Mouse (Mus musculus): ENCODE measurements around the gene Aes.

Aes gene

DNA sequence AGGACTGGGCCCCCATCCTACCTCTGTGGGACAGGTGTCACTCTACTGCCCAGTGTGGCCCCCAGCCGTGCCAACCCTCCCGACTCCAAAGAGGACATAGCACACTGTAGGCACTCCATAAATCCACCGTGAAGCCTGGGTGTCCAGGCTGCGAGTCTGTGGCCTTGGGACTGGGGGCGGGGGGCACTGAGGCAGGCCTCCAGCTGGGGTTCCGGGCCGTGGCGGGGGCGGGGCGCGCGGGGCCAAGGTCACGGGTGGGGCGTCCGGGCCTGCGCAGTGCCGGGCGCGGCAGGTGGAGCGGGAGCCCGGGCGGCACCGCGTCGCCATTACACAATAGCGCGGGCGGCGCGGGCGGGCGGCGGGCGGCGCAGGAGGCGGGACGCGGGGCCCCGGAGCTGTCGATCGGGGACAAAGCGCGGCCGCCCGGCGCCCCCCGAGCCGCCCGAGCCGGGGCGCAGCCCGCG lies at the start of gene Aes:
Aes (plus strand) TSS at position 326 of the 464 bp plus-strand sequence.
- in situ Hi-C loops (cut with MboI, MseI) = no loop called here

DNA sequence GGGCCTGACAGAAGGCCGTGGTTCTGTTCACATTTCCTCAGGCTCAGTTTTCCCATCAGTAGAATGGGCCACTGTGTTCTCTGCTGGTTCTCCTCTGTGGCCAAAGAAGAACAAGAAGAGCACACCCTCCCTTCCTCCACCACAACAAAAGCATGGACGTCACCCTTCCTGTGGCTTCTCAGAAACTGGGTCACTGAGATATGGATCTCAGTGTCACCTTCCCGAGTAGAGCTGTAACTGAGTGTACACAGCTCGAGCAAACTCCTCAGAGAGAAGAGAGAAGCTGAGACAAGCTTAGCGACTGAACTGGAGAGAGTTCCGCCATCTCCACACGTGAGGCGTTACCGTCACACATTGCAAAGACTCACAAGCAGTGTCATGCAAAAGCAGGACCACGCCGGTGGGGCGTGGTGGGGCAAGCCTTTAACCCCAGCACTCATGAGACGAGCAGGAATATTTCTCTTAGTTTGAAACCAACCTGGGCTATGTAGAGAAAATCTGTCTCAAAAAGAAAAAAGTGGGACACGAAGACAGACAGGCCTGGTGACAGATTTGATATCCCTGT lies 49.0 kb upstream of the Aes start:
- in situ Hi-C loops (cut with MboI, MseI) = no loop called here

DNA sequence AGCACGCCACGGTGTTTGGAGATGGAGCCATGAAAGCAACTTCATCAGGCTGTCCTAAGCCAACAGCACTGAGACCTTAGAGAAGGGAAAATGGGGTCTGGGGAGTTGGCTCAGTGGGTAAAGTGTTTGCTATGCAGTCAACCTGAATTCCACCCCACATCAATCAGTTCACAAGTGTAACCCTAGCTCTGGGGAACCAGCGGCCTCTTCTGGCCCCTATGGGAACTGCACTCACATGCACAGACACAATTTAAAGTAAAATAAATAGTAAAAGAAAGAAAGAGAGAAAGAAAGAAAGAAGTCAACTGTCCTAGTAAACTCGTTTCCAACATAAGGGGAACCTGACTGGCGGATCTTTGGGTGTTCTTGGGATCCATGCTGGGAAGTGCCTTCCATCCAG lies 45.5 kb upstream of the Aes start:
- in situ Hi-C loops (cut with MboI, MseI) = no loop called here

DNA sequence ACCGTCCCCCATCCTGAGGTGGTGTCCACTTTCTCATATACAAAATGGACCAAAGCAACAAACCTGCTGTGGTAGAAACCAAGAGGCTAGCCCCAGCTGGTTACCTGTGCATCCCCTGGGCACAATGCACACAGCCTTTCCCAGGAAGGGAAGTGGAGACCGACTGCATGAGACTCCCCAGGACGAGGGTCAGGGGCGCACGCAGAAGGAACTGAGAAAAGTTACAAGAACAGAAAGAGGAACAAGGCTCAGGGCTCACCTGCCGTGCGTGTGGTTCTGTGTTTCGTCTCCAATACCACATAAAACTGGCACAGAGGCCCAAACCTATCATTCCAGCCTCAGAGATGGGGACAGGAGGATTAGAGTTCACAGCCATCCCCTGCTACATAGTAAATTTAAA lies 42.1 kb upstream of the Aes start:
- in situ Hi-C loops (cut with MboI, MseI) = no loop called here

DNA sequence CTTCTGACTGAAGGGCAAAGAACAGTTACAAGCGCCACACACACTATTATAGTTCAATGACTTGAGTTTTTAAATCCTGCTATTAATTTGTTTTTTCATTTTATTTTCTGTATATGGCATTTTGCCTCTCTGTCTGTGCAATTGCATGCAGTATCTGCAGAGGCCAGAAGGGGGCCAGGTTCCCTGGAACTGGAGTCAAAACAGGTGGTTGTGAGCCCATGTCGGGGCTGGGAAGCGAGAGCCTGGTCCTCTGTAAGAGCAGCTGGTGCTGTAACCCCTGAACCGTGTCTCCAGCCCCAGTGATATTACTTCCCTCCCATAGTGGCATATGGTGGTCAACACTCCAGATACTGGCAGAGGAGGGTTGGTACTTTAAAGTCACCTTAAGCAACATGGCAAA lies 40.7 kb upstream of the Aes start:
- in situ Hi-C loops (cut with MboI, MseI) = no loop called here

DNA sequence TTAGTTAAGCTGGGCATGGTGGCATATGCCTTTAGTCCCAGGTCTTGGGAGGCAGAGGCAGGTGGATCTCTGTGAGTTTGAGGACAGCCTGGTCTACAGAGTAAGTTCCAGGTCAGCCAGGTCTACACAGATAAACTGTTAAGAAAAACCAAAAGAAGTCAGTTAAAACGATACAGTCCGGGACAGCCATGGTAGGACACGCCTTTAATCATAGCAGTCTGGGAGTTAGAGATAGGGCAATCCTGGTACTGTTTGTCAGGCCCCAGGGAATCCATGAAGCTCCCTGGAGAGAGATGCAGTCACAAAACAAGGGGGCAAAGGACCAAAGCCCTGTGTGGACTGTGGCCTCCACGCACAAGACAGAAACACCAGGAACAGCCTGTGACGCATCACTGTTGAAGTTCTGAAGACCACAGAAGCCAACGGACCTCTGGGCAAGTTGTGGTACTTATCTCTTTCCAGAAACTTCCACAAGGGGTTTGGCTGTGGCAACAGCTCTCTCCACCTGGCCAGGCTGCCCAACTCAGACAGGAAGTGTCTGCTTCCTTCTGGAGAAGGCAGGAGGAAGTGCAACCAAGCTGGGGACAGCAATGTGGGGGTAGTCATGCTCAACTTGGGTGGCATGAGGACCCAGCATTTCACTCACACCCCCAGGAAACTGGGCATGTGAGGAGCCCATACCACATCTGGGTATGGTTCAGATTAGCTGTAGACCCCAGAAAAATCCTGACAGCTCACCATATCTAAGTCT lies 39.9 kb upstream of the Aes start:
- in situ Hi-C loops (cut with MboI, MseI) = no loop called here

DNA sequence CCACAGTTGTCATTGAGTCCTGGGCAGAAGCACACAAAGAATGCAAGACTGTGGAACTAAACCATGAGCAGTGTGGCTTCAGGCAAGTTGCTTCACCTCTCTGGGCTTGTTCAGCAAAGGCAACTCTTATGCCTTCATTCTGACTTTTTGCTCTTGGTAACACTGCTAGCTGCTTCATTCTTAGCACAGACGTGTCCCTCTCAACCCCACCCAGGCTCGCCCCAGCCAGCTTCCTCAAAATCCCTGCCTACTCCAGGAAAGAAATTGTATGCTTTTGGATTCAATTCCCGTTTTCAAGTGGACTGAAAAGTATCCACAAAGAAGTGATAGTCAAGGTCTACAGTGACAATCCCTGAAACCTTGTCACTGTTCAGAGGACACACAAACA lies 39.3 kb upstream of the Aes start:
- in situ Hi-C loops (cut with MboI, MseI) = no loop called here

DNA sequence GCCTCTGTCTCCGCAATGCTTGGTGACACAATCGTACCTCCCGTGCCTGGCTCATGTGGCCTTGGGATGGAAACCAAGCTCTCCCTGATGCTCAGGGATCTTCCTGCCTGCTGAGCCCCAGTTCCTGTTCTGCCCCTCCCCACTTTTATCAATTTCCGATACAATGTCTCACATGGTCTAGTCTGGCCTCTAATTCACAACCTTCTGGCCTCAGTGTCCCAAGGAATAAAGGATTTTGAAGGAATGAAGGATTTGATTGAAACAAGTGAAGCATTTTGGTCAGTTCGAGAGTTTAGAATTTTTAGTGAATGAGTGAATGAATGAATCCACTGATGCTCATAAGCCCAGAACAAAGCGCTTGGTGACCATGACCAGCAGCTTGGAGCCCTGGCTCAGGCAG lies 36.1 kb upstream of the Aes start:
- in situ Hi-C loops (cut with MboI, MseI) = no loop called here

DNA sequence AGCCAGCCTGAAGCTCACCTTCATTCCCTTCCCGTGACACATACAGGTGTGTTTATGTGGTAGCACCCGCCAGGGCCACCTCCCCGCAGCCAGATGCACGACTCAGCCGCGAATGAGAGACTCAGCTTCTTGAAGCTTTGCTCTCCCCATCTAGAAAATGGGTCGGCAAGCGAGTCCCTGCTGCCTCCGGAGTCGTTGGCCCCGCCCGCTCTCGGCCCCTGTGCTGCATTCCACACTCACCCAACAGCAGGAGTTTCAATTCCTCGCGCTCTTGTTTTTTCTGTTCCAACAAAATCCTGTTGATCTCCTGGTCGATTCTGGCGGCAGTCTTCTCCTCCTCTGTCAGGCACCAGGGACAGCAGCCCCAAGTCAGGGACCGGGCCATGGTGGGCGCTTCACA lies 35.7 kb upstream of the Aes start:
- in situ Hi-C loops (cut with MboI, MseI) = no loop called here

DNA sequence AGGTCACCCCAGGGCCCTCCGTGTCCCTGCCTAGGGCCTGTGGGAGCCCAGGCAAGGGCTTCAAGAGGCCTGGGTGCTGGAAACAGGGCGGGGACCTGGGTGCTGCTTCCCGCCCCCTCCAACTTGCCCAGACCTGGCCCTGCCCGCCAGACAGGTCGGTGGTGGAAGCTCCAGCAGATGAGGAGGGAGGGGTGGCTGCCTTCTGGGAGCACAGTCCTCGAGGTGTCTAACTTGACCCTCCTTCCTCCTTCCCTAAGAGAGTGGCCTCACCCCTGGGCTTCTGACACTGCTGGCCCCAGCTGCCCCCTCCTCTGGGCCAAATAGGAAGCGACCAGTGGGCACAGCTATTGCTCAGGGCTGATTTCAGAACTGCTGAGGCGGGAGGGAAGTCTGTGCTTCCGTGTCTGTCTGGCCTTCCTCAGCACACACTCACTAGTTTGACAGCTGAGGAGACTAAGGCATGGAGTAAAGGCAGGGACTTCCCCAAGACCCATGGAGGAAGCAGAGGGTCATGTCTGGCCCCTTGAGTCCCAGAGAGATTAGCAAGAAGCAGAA lies 35.2 kb upstream of the Aes start, which contains the start of gene Gna15:
Gna15 (minus strand) TSS at position 175 of the 555 bp plus-strand sequence.
- in situ Hi-C loops (cut with MboI, MseI) = no loop called here

DNA sequence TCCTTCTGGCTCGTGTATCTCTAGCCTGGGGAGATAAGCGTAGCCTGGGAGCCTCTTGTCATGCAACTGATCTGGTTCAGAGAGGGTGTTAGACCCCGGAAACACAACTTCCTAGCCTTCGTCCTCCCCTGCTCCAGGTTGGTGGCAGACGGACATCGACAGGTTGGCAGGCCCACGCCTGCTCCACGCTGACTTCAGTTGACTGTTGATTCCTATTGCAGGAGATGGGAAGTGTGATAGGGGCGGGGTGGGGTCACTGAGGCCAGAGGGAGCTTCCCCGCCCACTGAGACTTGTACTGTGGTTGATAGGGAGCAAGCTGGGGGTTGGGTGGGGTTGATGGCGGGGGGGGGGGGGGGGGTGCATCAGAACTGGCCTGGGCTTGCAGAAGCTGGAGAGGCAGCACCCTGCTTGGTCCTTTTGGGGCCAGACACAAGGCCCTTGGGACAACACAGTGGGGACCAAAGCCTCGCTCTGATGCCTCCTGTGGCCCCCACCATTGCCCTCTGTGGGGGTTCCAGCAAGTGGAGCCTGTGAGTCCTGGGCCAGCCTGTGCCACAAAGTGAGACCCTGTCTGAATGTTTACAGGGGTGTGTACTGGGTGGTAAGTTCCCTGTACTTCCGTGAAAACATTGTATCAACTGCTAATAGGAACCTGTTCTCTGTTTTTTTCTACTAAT lies 34.1 kb upstream of the Aes start:
- in situ Hi-C loops (cut with MboI, MseI) = no loop called here

DNA sequence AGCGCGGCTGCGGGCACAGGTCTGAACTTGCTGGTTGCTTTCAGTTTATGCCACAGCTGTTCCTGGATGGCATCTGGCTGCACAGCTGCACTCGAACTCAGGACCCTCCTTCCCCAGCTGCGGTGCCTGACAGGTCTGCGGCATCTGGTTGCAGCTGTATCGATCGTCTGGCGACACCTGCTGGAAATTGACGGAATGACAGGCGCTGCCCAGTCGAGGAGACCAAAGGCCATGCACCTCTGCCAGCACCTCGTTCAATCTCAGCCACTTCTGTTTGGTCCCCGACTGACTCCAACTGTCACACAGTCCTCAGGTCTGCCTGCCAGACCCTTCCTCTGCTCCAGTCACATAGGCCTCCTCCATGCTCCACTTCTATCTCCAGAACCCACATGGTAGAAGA lies 32.5 kb upstream of the Aes start:
- in situ Hi-C loops (cut with MboI, MseI) = no loop called here

DNA sequence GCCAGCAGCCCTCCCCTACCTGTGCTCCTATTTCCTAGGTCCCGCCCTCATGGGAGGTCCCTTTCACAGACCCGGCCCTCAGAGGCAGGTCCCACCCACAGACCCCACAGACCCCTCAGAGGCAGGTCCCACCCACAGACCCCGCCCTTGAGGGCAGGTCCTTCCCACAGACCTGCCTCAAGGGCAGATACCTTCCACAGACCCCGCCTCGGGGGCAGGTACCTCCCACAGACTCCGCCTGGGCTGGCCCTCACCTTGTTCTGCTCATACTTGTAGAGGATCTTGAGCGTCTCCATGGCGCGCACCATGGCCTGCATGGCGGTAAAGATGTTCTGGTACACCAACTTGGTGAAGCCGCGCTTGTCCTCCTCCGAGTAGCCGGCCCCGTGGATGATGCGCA lies 24.5 kb upstream of the Aes start:
- in situ Hi-C loops (cut with MboI, MseI) = loop anchor here (5.0 kb wide), 1 partner anchor 143 kb away; the partner anchor contains the start of gene Smim24

DNA sequence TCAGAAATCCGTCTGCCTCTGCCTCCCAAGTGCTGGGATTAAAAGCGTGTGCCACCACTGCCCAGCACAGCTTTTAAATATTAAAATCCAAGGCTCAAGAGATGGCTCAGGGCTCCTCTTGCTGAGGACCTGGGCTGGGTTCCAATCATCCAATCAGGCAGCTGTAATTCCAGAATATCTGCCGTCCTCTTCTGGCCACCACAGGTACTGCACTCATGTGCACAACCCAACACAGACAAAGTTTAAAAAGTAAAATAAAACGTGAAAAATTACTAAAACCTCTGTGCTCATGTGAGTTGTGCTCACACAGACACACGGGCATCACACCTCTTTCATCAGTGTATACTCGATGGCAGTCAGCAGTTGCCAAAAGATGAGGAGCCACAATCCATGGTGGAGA lies 22.6 kb upstream of the Aes start:
- in situ Hi-C loops (cut with MboI, MseI) = no loop called here

DNA sequence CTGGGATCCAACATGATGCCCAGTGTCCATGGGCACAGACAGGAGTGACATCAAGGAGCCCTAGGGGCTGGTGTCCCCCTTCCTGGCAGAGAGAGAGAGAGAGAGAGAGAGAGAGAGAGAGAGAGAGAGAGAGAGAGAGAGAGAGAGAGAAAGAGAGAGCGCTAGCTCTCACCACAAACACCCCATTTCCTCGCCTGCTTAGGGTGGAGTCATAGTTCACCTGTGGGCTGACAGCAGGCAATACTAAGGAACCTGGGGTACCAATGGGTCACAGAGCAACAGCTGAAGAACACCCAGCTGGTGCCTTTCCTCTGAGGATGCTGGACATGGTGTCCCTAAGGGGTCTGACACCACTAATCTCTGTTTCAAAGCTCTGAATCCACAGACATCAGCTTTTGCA lies 21.9 kb upstream of the Aes start:
- in situ Hi-C loops (cut with MboI, MseI) = no loop called here

DNA sequence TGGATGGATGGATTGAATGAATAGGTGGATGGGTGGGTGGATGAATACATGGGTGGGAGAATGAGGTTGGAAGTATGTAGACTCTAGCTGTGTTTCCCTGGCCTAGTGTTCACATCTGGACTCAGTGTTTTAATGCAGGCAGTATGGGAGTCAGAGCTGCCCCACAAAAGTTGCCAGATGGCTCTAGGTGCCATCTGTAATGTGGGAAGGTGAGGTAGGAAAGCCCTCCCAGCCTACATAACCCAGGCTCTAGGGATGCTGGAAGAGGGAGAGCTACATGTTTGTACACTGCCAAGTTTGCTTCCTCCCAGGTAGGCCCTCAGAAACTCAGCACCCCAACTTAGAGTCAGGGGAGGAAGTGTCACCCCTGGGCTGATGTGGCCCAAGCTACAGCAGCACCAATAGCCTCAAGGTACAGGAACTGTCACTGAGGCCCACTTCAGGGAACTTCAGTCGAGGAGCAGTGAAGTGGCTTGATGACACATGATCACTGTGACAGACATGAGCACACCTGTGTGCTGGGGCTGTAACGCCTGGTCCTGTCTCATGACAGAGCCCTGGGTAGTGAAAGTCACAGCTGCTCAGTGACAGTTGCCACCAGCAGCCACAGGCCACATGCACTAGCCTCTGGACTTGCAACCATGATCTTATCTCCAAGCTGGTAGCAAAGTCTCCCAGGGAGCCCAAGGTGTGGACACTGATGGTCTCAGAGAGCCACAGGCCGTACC lies 20.8 kb upstream of the Aes start:
- in situ Hi-C loops (cut with MboI, MseI) = no loop called here

DNA sequence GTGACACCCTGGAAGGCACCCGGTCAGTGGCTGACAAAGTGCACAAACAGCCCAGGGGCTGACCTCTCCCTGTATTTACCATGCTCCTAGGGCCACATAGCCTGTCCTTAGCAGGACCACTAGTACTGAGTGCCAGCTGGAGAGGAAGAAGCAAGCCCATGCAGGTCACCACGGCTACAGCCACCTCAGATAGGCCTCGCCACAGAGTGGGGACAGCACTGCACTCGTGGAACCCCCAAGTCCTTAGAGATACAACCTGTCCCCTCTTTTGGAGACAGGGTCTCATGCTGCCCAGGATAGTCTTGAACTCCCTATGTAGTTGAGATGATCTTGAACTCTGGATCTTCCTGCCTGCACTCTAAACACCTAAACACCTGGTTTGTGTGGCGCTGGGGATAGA lies 17.9 kb upstream of the Aes start:
- in situ Hi-C loops (cut with MboI, MseI) = no loop called here

DNA sequence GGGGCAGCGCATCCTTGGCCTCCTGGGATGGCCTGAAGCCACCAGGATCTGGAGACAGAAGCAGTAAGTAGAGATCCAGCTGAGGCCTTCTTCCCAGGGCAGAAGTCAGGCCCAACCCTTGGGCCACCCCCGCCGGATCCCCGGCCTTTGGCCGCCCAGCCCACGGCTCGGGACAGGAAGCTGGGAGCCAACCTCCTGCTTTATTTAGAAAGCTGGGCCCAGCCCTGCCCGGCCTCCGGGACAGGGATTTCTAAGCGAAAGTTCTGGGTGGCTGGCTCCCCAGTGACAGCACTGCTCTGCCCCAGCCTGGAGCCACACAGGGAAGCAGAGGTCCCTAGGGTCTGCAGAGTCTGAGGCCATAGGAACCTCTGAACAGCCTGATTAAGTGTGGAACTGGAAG lies 17.5 kb upstream of the Aes start:
- in situ Hi-C loops (cut with MboI, MseI) = no loop called here

DNA sequence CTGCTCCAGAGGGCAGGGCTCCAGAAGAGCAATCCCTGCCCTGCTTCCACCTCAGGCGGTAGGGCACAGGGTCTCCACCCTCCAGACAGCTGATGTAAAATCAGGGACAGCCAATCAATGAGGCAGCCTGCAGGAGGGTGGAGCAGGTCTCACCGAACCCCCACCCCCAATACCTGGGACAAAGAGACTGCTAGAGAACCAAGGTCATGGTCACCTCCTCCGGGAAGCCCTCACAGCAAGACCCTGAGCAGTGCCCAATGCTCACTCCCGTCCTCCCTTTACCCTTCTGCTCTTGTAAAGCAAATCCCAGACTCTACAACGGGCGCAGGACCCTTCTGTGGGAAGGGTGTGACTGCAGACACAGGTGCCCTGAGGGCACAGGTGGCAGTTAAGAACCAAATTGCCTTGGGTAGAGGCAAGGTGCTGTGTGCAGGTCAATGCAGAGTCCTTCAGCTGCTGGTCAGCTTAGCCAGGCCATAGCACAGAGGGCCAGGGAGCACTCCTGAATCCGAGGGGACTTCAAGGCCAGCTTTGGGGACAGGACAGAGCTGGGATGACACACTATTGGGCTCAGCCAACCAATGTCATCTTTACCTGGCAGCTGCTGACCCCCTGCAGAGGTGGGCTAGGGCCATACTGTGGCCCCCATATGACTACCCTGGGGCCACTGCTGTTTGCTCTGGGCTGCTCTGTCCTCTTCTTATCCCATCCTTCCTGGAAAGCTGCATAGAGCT lies 16.4 kb upstream of the Aes start:
- in situ Hi-C loops (cut with MboI, MseI) = no loop called here

DNA sequence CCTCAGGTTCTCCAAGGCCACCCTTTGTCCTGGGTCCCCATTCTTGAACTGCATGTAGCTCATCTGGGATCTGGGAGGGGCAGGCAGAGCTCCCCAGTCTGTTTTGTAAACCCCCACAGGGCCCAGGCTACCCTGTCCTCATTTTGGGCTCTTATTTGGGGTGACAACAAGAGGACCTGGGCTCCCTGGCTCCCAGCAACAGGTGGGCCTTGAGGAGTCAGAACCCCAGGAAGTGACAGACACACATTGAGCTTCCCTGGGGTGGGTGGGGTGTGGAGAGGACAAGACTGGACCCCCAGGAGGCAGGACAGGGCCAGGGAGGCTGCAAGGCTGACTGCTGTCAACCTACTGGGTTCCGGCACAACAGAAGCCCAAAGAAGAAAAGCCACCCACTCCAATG lies 15.7 kb upstream of the Aes start:
- in situ Hi-C loops (cut with MboI, MseI) = no loop called here

Data from T-helper 1 cell (primary cell).